Mouse (Mus musculus): Measurements from ENCODE around the gene Gm4869.

Gm4869 gene

DNA sequence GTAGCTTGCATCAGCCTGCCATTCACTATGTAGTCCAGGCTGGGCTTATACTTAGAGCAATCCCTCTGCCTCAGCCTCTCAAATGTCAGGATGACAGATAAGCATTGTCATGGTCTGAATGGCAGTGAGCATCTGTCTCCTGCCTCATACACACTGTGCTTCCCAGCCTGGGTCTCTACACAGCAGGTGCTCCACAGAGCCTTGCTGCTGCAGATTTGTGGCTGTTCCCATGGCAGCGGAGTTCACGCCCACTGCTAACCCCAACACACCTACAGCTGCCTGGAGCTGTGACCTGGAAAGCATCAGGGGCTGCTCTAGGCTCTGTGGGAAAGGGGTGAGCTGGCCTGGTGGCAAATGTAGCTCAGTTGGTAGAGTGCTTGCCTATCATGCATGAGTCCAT, 19.5 kb downstream of the Gm4869 start:
- peak; percentile 71 for DNase-seq (ENCODE audit: low read depth, low spot score)

DNA sequence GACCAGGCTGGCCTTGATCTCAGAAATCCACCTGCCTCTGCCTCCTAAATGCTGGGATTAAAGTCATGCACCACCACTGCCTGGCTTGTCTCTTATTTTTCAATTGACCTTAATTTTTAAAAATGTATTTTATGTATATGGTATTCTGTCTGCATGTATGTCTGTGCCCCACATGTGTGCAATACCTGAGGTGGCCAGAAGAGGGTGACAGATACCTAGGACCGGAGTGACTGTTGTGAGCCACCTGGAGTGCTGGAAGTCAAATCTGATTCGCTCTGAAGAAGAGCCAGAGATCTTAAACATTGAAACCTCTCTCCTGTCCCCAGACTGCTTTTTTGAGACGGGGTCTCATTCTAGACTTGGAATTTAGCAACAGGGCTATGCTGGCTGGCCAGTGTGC, 26.9 kb downstream of the Gm4869 start:
- DNase-seq (ENCODE audit: low read depth, low spot score): peak; percentile 80

GRCm38 (mm10) chr5:140481458-140481857, 36.0 kb downstream of the Gm4869 start:
- no peak for DNase-seq (ENCODE audit: low read depth, low spot score)

GRCm38 (mm10) chr5:140491142-140491541, 45.7 kb downstream of the Gm4869 start:
- no peak for DNase-seq (ENCODE audit: low read depth, low spot score)

- DNase-seq (ENCODE audit: low read depth, low spot score): peak; percentile 87
Observed at GRCm38 (mm10) chr5:140492684-140493233, 47.3 kb downstream of the Gm4869 start.

GRCm38 (mm10) chr5:140498176-140498575, 52.7 kb downstream of the Gm4869 start:
- no peak for DNase-seq (ENCODE audit: low read depth, low spot score)

GRCm38 (mm10) chr5:140500736-140501135, 55.3 kb downstream of the Gm4869 start:
- no peak for DNase-seq (ENCODE audit: low read depth, low spot score)

DNA sequence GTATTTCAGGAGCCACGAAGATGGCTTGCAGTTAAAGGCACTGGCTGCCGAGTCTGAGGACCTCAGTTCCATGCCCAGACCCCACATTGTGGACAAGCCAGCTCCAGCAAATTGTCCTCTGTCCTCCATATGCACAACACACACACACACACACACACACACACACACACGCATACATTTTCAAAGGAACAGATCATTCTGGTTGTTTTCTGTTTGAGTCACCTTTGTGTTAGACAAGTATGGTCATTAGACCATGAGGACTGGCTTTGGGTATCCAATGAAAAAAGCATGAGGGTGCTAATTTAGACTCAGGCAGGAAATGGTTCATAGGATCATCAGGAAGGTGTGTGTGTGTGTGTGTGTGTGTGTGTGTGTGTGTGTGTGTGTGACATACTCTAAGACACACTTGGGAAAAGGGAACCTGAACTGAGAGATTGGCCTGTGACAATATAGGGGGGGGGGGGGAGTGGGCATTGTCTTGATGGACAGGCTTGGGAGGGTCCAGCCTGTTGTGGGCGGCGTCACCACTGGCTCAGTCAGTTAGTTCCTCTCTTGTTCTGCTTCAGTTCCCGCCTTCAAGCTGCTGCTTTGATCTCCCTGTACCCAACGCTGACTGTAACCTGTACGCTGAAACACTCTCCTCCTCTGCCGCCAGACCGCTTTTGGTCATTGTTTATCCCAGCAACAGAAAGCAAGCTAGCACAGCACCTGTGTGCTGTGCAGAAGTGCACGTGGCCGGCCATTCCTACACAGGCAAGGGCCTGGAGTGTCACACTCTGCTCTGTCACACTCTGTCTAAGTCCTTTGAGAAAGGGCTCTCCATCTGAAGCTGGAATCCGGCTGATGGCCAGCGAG, 56.8 kb downstream of the Gm4869 start:
- DNase-seq (ENCODE audit: low read depth, low spot score): peak; percentile 53

DNA sequence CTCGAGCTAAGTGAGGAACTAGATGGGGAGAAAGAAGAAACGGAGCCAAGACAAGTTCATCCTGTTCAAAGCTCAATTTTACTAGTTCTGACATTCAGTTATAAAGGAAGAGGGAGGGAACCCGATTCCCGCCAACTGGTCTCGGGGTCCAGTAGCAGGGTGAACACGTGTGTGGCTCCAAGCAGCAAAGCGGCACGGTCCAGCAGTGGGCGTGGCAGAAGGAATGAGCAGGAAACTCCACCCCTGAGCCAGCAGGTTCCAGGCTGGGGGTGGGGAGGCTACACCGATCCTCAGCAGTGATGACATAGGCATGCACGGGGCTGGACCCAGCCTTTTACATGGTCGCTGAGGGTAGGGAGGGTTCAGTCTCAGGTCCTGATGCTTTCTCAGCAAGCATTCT, 57.5 kb downstream of the Gm4869 start:
- DNase-seq (ENCODE audit: low read depth, low spot score): peak; percentile 77

- DNase-seq (ENCODE audit: low read depth, low spot score): peak; percentile 99
Observed at GRCm38 (mm10) chr5:140505208-140505780, 59.8 kb downstream of the Gm4869 start, which contains the start of gene Chst12. TSS of gene Chst12 (plus strand) at chr5:140505550.

GRCm38 (mm10) chr5:140506096-140506794, 60.8 kb downstream of the Gm4869 start:
- no peak for DNase-seq (ENCODE audit: low read depth, low spot score)

DNA sequence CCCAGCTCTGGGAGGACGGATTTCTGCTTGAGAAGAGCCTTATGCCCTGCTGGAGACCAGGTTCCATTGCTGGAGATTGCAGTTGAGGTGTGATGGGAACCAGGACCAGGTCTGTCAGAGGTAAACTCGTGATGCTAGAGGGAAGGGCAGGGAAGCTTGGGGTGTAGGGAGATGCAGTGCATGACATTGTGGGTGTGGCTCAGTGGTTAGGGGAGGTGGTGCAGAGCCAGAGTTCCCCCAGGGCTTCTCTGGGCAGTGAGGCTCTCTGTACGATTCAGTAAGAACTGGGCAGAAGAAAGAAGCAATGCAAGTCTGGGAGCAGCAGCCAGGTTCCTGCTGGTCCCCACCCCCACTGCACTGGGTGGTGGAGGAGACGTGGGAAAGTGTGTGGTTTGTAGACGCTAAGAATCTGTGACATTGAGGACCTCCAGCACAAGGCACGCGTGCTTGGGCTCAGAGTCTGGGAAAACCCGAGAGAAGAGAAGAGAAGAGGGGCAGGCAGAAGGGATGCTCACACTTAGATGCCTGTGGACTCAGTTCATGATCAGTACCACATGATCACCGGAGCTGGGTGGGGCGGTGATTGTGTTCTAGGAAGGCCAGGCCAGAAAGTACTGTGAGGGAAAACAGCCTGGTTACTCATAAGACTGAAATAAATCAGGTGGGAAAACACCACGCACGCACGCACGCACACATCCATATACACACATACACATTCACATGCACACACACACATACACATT, 62.2 kb downstream of the Gm4869 start:
- no peak for DNase-seq (ENCODE audit: low read depth, low spot score)

- DNase-seq (ENCODE audit: low read depth, low spot score): no peak
Observed at GRCm38 (mm10) chr5:140508686-140509085, 63.2 kb downstream of the Gm4869 start.

DNA sequence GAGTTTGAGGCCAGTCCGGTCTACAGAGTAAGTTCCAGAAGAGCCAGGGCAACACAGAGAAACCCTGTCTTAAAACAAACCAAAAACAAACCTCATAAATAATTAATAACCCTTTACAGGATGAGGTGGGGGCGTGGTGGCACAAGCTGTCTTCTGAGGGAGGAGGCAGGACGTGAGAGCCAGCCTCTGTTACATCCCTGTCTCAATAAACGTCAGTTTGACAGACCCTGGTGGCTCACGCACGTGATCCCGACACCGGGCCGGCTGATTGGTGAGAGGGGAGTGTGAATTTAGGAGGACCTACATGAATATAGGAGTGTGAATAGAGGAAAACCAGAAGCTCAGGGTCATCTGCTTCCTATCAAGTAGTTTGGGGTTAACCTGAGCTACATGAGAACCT, 63.8 kb downstream of the Gm4869 start:
- DNase-seq (ENCODE audit: low read depth, low spot score): peak; percentile 42

GRCm38 (mm10) chr5:140510012-140511000, 64.9 kb downstream of the Gm4869 start:
- no peak for DNase-seq (ENCODE audit: low read depth, low spot score)

DNA sequence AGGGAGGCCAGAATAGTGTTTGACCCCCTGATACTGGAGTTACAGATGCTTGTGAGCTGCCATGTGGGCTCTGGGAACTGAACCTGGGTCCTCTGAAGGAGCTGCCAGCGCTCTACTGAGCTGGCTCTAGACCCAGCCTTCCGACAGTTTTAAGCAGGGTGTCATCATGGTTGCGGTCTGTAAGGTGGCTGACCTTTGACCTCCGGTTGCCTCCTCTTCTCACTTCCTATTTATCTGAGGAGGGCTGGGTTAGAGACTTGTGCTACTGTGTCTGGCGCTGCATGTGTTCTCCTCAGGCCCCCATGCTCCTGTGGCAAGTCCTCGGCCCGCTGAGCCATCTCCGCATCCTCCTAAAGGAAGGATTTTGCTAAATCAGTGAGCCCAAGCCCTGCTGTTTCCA, 68.5 kb downstream of the Gm4869 start:
- DNase-seq (ENCODE audit: low read depth, low spot score): peak; percentile 48

- DNase-seq (ENCODE audit: low read depth, low spot score): peak; percentile 92
Observed at GRCm38 (mm10) chr5:140514799-140515486, 69.5 kb downstream of the Gm4869 start.

- DNase-seq (ENCODE audit: low read depth, low spot score): no peak
Observed at GRCm38 (mm10) chr5:140517159-140517920, 71.9 kb downstream of the Gm4869 start.

- DNase-seq (ENCODE audit: low read depth, low spot score): no peak
Observed at GRCm38 (mm10) chr5:140517921-140518230, 72.4 kb downstream of the Gm4869 start.
